Mouse (Mus musculus) embryonic fibroblast, embryonic 13.5 days (primary cell): ENCODE results near the gene Sec16a. TPM values are rescaled to one million over a fixed set of nuclear protein-coding genes. Genes with fewer than 3 reads are reported as not detected.

Experiments
- H3K27ac ChIP-seq: 2 replicates; pipeline ENCODE4 v1.5.1; 2012; ENCODE audit warnings: low read length, control low read depth, inconsistent platforms; ENCODE audit not compliant: insufficient read depth
- H3K4me1 ChIP-seq: 2 replicates; pipeline ENCODE4 v1.6.1; 2011; ENCODE audit warnings: low read length; ENCODE audit not compliant: control insufficient read depth, insufficient read depth
- H3K4me3 ChIP-seq: 2 replicates; pipeline ENCODE4 v1.5.1; 2011; ENCODE audit warnings: mild to moderate bottlenecking, control low read depth, low read length; ENCODE audit not compliant: insufficient read depth
- CTCF ChIP-seq: IDR thresholded peaks from 2 replicates; pipeline ENCODE4 v1.5.1; 2011; ENCODE audit warnings: mild to moderate bottlenecking, control low read depth, low read length, moderate library complexity, borderline replicate concordance; ENCODE audit not compliant: insufficient read depth
- POLR2A ChIP-seq: IDR thresholded peaks from 2 replicates; pipeline ENCODE4 v1.6.1; 2011; ENCODE audit warnings: low read depth, mild to moderate bottlenecking, control low read depth, low read length, moderate library complexity
- polyA plus RNA-seq: library from polyadenylated mRNA; stranded (reverse); fragments of >200 nt; gene quantifications from 2 replicates; pipeline ENCODE4 v1.2.4, GENCODE M21; 2011; ENCODE audit warnings: low read depth; ENCODE audit not compliant: missing spikeins, insufficient read length

The Sec16a gene
- polyA plus RNA-seq, 1 experiment, result 59.4 TPM

DNA sequence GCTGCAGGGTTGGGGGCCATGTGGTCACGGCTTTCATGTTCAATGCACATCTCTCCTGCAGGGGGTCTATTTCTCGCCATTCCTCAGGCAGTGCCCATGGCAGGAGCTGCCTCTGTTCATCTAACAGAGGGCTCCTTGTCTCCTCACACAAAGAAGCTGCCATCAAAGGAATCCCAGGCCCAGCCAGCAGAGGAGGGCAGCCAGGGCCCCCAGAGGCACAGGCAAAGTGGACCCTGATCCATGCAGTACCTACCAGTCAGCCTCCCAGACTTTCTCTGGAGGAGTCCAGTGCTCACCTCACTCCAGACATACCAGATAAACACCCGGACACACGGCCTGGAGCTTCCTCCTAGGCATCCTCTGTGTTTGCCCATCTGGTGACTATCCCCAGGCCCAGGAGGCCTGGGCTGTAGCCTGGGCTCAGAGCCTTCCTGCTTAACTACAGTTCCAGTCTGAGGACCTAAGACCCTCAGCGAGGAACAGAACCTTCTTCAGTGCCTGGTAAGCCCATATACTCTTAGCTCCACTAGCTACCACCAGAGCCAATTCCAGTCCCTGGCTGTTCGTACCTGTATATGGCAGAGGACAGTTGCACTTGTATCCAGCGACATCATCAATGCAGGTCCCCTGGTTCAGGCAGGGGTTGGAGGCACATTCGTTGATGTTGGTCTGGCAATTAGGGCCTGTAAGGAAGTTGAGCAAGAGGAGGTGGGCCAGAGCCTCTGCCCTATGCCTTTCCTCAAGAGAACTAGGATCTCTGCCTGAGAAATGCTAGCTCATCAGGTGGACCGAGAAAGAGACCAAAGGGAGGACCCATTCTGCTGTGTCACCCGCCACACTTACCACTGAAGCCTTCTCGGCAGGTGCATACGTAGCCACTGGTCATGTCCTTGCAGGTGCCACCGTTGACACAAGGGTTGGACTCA, 30.8 kb upstream of the Sec16a start:
- no peak for TF ChIP-seq CTCF
- no peak for TF ChIP-seq POLR2A
- Histone ChIP-seq H3K4me3 (no peak overlapping the region), H3K27ac (no peak overlapping the region), H3K4me1 (no peaks in the 10 kb centered on the region)

DNA sequence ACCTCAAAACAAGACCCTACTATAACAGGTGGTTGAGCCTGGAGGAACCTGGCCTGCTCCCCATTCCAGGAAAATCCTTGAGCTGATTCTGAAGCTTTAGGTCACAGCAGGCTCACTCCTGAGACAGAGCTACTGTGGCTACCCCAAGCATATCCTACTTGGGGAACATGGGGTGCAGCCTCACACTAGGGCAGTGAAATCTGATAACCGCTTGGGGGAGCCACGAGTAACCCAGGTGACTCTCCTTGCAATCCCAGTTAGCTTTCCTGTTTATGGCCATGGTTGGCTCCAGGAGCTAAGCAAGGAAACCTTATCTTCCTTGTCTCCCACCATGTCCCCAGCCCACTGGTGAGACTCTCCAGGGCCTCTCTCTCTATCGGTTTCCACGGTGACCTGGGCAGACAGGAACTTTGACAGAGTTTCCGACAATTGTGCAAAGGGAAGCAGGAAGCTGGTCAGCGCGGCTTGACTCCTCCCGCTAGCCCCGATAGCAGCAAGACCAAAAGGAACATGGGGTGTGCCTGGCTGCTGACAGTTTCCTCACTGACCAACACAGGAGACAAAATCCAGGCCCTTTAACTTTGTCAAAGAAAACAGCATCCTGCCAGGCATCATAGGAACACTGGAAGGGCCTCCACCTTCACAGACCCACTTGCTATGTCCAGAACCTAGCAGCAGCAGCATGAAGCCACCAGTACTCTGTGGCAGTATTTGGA, 29.9 kb upstream of the Sec16a start:
- TF ChIP-seq POLR2A, result no peak
- TF ChIP-seq CTCF, result no peak
- Histone ChIP-seq H3K27ac (no peak overlapping the region), H3K4me1 (no peaks in the 10 kb centered on the region), H3K4me3 (no peak overlapping the region)

DNA sequence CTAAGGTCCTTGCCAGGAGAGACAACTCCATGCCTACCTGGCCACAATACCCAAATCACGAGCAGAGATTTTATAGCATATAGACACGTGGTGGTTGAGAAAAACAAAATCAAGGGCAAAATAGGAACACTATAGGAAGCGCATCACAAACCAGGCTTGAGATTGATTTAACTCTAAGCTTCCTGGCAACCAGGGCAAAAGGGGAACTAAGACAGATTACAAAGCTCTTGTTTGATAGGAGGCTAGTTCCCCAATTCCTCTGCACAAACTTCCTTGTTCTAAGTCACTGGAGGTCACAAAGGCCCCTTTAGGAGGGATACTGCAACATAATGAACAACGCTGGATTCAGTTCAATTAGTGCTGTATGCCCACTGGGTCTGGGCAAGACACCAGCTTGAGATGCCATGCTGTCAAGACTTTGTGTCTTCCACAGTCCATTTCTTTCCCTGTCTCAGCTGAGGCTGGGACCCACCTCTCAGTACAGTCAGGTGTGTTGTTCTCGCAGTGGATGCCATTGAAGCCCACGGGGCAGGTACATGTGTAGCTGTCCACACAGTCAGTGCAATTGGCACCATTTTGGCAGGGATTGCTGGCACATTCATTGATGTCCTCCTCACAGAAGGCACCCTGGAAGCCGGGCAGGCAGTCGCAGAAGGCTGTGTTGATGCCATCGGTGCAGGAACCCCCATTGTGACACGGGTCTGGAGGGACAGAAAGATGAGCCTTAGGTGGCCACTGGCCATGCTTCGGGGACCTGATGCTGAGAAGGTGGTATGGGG, 27.5 kb upstream of the Sec16a start:
- TF ChIP-seq CTCF (no peak), POLR2A (no peak)
- Histone ChIP-seq H3K4me3 (no peak overlapping the region), H3K27ac (no peak overlapping the region), H3K4me1 (no peaks in the 10 kb centered on the region)

DNA sequence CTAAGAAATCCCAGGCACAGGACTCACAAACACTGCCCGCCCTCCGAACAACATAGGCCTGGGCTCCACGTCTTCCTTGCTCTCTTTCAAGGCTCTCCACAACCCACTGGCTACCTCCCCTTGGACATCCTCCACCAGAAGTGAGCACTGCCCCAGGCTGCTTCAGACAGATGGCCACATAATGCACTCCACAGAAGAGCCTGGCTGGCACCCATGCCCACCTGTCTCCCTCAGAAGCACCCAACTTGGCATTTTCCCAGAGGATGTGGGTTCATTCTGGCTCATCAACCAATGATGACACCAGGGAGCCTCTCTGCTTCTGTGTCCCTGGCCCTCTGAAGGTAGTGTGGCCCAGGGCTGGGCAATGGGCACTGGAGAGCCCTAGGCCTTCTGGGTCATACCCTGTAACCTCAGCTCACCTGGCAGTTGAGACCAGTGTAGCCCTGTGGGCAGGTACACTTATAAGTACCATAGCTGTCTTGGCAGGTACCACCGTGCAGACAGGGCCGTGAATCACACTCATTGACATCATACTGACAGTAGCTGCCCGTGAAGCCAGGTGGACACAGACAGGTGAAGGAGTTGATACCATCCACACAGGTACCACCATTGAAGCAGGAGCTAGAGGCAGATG, 26.8 kb upstream of the Sec16a start:
- H3K27ac ChIP-seq, result no peak overlapping the region
- no peak overlapping the region for H3K4me3 ChIP-seq
- H3K4me1 ChIP-seq, result no peaks in the 10 kb centered on the region
- TF ChIP-seq POLR2A, result no peak
- no peak for TF ChIP-seq CTCF

DNA sequence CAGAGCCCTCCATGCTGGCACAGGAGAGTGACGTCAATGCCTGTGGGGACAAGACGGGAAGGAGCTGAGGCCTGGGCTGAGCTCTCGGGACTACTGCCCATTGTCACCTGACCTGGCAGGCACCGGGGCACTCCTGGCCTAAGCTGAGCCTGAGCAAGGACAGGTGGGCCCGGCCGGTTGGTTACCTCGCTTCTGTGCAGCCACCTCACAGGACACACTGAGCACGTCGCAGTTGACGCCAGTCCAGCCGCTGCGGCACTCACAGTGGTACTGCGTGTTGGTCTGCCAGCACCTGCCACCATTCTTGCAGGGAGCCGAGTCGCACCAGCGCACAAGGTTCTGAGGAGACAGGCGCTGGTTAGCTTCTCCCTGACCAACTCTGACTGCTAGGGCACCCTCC, 26.0 kb upstream of the Sec16a start:
- Histone ChIP-seq H3K27ac (no peak overlapping the region), H3K4me1 (no peaks in the 10 kb centered on the region), H3K4me3 (no peak overlapping the region)
- TF ChIP-seq POLR2A (no peak), CTCF (no peak)

DNA sequence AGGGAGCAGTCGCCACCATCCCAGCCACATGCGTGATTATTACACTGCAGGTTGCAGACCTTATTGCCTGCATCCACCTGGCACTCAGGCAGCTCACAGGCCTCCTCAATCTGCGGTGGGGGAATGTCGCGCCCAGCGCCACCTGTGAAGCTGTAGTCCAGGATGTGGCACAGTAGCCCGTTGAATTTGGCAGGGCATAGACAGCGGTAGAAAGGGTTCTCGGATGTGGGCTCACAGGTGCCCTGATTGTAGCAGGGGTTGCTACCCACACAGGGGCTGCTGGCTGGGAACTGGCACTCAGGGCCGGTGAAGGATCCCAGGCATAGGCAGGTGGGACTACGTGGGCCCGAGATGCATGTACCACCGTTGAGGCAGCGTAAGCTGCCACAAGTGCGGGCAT, 23.4 kb upstream of the Sec16a start:
- H3K4me1 ChIP-seq, result no peaks in the 10 kb centered on the region
- TF ChIP-seq POLR2A (no peak), CTCF (no peak)
- H3K27ac ChIP-seq, result no peak overlapping the region
- H3K4me3 ChIP-seq, result no peak overlapping the region

DNA sequence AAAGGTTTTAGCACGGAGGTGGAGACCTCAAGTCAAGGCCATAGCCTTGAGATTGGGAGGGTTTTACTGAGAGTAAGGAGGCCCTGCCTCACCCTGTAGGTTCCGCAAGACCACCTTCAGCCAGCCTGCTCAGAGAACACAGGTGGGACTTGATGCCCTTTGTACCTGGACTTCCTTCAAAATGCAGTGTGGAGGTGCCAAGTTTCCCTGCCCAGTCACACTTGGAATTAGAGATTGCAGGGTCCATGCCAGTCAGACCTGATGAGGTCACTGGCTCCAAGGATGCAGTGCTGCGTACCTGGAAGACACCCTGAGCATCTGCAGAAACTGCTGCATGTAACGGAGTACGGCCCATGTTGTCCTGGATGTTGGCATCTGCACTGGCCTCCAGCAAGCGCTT, 18.4 kb upstream of the Sec16a start:
- Histone ChIP-seq H3K4me3 (no peak overlapping the region), H3K27ac (no peak overlapping the region), H3K4me1 (peaks cover 4% of the 10 kb centered on the region)
- TF ChIP-seq POLR2A, result no peak
- no peak for TF ChIP-seq CTCF

DNA sequence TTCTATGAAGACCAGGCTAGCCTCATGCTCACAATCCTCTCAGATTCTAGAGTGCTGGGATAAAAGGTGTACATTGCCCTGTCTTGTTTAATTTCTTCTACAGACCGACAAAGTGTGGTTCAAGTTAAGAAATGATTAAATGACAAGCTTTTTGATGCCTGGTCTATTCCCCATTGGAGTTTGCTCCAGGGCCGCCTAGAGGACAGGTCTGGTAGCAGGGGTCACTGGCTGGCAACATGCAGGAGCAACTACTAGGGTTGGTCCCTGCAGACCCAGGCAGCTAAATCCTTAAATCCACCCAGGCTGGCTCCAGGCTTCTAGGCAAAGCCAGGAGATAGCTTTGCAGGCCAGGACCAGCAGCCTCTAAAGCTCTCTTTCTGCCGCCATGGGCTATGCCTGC, 18.0 kb upstream of the Sec16a start:
- Histone ChIP-seq H3K27ac (no peak overlapping the region), H3K4me3 (no peak overlapping the region), H3K4me1 (peaks cover 5% of the 10 kb centered on the region)
- TF ChIP-seq POLR2A, result no peak
- no peak for TF ChIP-seq CTCF

DNA sequence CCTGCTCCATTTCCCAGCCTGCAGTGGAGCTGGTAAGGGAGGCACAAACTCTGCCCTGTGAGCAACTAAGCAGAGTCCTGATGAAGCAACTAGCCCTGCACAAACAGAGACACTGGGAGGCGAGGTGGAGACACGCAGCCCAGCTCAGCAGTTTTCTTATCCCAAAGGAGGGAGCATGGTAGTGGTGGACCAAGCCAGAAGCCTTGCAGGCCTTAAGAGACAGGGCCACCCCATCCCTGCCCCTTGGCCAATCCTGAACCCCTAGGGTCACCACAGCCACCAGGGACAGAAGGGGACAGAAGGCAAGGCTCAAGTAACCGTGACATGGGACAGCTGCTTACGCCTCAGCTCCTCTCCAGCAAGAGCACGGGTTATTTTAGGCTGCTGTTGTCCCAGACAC, 16.7 kb upstream of the Sec16a start:
- H3K4me1 ChIP-seq, result peaks cover 5% of the 10 kb centered on the region
- no peak overlapping the region for H3K4me3 ChIP-seq
- TF ChIP-seq POLR2A (no peak), CTCF (no peak)
- no peak overlapping the region for H3K27ac ChIP-seq
